Mouse (Mus musculus): ENCODE measurements around the gene Gm49673.
"Not testable (repeated sequence)": the region's sequence is repeated elsewhere in the genome, so short reads cannot be mapped to it uniquely, and the experiment has no call there.

GRCm38 (mm10) chr17:8158627-8159026, 11.0 kb upstream of the Gm49673 start:
- not testable (repeated sequence) for TF ChIP-seq CTCF (IDR thresholded peaks at IDR 0.05; ENCODE audit: insufficient read depth, low read length); POLR2A (IDR thresholded peaks at IDR 0.05; ENCODE audit: borderline replicate concordance, extremely low read depth, low read depth, low read length)

All from lung, adult 2 months (tissue).